Mouse (Mus musculus) ovary, adult 2 months (tissue): Measurements from ENCODE around the gene Gm10670. TPM values are rescaled to one million over a fixed set of nuclear protein-coding genes. Genes with fewer than 3 reads are reported as not detected.

Experiments used
- polyA plus RNA-seq: library from polyadenylated mRNA; depleted of rRNA; stranded (reverse); fragments of >200 nt; gene quantifications from 2 replicates; pipeline ENCODE4 v1.2.3, GENCODE M21; 2012; rRNA removed

Gene Gm10670
- not detected in 2 replicates for polyA plus RNA-seq

DNA sequence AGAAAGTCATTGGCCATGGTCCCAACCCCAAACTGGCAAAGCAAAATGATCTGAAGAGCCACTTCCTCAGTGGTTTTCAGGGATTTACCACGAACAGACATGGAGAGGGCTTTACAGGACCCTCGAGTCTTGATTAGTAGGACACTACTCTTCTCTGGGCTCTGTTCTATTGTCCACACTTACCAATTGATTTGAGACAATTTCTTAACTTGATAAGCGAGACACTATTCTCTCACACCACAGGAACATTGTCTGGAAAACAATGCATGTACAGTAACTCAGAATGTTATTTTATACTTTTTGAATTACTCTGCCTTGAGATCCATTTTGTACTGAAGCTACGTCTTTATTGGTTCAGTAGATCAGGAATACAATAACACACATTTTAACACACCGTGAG lies at the start of gene Gm10670:
Gene Gm10670, minus strand, starts transcription at position 101 of the 400 bp plus-strand sequence.

DNA sequence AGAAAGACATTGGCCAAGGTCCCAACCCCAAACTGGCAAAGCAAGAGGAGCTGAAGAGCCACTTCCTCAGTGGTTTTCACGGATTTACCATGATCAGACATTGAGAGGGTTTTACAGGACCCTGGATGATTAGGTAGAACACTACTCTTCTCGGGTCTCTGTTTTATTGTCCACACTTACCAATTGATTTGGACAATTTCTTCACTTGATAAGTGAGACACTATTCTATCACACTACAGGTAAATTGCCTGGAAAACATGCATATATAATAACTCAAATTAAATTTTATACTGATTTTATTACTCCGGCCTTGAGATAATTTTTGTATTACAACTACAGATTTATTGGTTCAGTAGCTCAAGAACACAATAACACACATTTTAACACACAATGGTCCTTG lies 35.7 kb upstream of the Gm10670 start, which contains the start of gene Vmn1r103:
Gene Vmn1r103, minus strand, starts transcription at position 101 of the 400 bp plus-strand sequence.

DNA sequence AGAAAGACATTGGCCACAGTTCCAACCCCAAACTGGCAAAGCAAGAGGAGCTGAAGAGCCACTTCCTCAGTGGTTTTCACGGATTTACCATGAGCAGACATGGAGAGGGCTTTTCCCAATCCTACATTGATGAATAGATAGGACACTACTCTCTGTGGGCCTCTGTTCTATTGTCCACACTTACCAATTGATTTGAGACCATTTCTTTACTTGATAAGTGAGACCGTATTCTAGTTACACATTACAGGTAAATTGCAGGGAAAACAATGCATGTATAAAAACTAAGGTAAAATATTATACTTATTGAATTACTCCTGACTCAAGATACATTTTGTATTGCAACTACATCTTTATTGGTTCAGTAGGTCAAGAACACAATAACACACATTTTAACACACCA lies 32.2 kb downstream of the Gm10670 start, which contains the start of gene Vmn1r101:
Gene Vmn1r101, minus strand, starts transcription at position 101 of the 400 bp plus-strand sequence.

Other genes with a start within 250 kb of the Gm10670 start
- not detected in 2 replicates for gene Gm4498, start 241.1 kb downstream of the Gm10670 start, polyA plus RNA-seq
- gene Gm5890, start 212.1 kb downstream of the Gm10670 start, polyA plus RNA-seq, result not detected in 2 replicates
- not detected in 2 replicates for gene Gm4133, start 140.9 kb downstream of the Gm10670 start, polyA plus RNA-seq
- gene Gm5728, start 99.5 kb downstream of the Gm10670 start, polyA plus RNA-seq, result not detected in 2 replicates
- gene Vmn1r100, start 57.0 kb downstream of the Gm10670 start, polyA plus RNA-seq, result not detected in 2 replicates
- not detected in 2 replicates for gene Vmn1r101, start 32.3 kb downstream of the Gm10670 start, polyA plus RNA-seq
- not detected in 2 replicates for gene Vmn1r103, start 35.6 kb upstream of the Gm10670 start, polyA plus RNA-seq
- not detected in 2 replicates for gene Vmn1r104, start 58.9 kb upstream of the Gm10670 start, polyA plus RNA-seq
- gene Gm5726, start 70.8 kb upstream of the Gm10670 start, polyA plus RNA-seq, result not detected in 2 replicates
- gene Gm4141, start 101.3 kb upstream of the Gm10670 start, polyA plus RNA-seq, result not detected in 2 replicates
- gene Gm4513, start 124.1 kb upstream of the Gm10670 start, polyA plus RNA-seq, result not detected in 2 replicates
- not detected in 2 replicates for gene Vmn1r107, start 194.0 kb upstream of the Gm10670 start, polyA plus RNA-seq
- not detected in 2 replicates for gene Vmn1r111, start 228.3 kb upstream of the Gm10670 start, polyA plus RNA-seq